Mouse (Mus musculus) ES-E14 (cell line): ENCODE measurements around the gene Eci3.

Experiments used
- CHD2 ChIP-seq: IDR thresholded peaks from 2 replicates; pipeline ENCODE4 v1.6.1; 2014; ENCODE audit warnings: mild to moderate bottlenecking, low read depth, low read length, inconsistent platforms
- HCFC1 ChIP-seq: IDR thresholded peaks from 2 replicates; pipeline ENCODE4 v1.6.1; 2012; ENCODE audit warnings: low read length, inconsistent platforms, borderline replicate concordance; ENCODE audit not compliant: insufficient read depth
- ZNF384 ChIP-seq: IDR thresholded peaks from 2 replicates; pipeline ENCODE4 v1.6.1; 2012; ENCODE audit warnings: low read depth, low read length, inconsistent platforms

DNA sequence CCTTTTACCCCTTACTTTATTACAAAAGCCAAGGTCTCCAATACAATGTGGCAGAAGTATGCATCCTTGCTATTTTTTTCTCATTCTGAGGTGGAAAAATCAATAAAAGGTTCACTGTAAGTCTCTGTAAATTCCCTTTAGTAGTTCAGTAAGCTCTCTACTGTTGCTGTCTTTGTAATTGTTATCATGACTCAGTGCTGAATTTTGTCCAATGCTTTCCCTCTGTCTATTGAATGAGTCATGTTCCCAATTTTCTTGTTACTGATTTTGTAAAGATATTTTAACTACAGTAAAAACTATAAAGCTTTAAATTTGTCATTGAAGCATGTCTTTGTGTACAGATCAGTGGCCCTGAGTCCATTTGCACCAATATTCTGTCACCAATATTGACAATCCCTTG is 21.2 kb downstream of the Eci3 start:
- TF ChIP-seq CHD2 (no peak), HCFC1 (no peak), ZNF384 (no peak)
